Mouse (Mus musculus): ENCODE results near the gene Clic4. TPM values are rescaled to one million over a fixed set of nuclear protein-coding genes. Genes with fewer than 3 reads are reported as not detected.

Clic4 gene
- total RNA-seq, 4 experiments from 2014 or later = 37.4 to 43.1 (median 38.4) TPM

GRCm38 (mm10) chr4:135235546-135235945 is 37.1 kb downstream of the Clic4 start:
- DNase-seq (ENCODE audit: low spot score in 2 of 2) = no peak

- no peak for DNase-seq (ENCODE audit: low spot score in 2 of 2)
These were observed 40.1 kb downstream of the Clic4 start for GRCm38 (mm10) chr4:135232563-135232962.

- DNase-seq (ENCODE audit: low spot score in 2 of 2) = no peak
These were observed 41.1 kb downstream of the Clic4 start for GRCm38 (mm10) chr4:135231543-135231942.

GRCm38 (mm10) chr4:135231136-135231535 is 41.5 kb downstream of the Clic4 start:
- no peak for DNase-seq (ENCODE audit: low spot score in 2 of 2)

GRCm38 (mm10) chr4:135230661-135231060 is 42.0 kb downstream of the Clic4 start:
- peak in 1 of 2 experiments; percentile 11 for DNase-seq (ENCODE audit: low spot score in 2 of 2)

- DNase-seq (ENCODE audit: low spot score in 2 of 2) = no peak
These were observed 42.7 kb downstream of the Clic4 start for GRCm38 (mm10) chr4:135229871-135230270.

- no peak for DNase-seq (ENCODE audit: low spot score in 2 of 2)
These were observed 44.5 kb downstream of the Clic4 start for GRCm38 (mm10) chr4:135228136-135228535.

GRCm38 (mm10) chr4:135226008-135226667 is 46.5 kb downstream of the Clic4 start:
- DNase-seq (ENCODE audit: low spot score in 2 of 2) = no peak

GRCm38 (mm10) chr4:135223808-135224207 is 48.8 kb downstream of the Clic4 start:
- DNase-seq (ENCODE audit: low spot score in 2 of 2) = no peak

GRCm38 (mm10) chr4:135221632-135222407 is 50.8 kb downstream of the Clic4 start:
- DNase-seq (ENCODE audit: low spot score in 2 of 2) = no peak

GRCm38 (mm10) chr4:135220641-135221040 is 52.0 kb downstream of the Clic4 start:
- DNase-seq (ENCODE audit: low spot score in 2 of 2) = no peak

- DNase-seq (ENCODE audit: low spot score in 2 of 2) = peak; percentile 28 to 76
These were observed 53.0 kb downstream of the Clic4 start for GRCm38 (mm10) chr4:135219652-135220051.

- no peak for DNase-seq (ENCODE audit: low spot score in 2 of 2)
These were observed 62.8 kb downstream of the Clic4 start for GRCm38 (mm10) chr4:135209846-135210245.

- peak; percentile 35 to 70 for DNase-seq (ENCODE audit: low spot score in 2 of 2)
These were observed 66.7 kb downstream of the Clic4 start for GRCm38 (mm10) chr4:135205711-135206600.

GRCm38 (mm10) chr4:135205254-135205653 is 67.4 kb downstream of the Clic4 start:
- DNase-seq (ENCODE audit: low spot score in 2 of 2) = no peak

GRCm38 (mm10) chr4:135204666-135205065 is 67.9 kb downstream of the Clic4 start:
- DNase-seq (ENCODE audit: low spot score in 2 of 2) = no peak

GRCm38 (mm10) chr4:135203806-135204560 is 68.6 kb downstream of the Clic4 start:
- no peak for DNase-seq (ENCODE audit: low spot score in 2 of 2)

GRCm38 (mm10) chr4:135203279-135203678 is 69.3 kb downstream of the Clic4 start:
- DNase-seq (ENCODE audit: low spot score in 2 of 2) = no peak

- DNase-seq (ENCODE audit: low spot score in 2 of 2) = no peak
These were observed 70.8 kb downstream of the Clic4 start for GRCm38 (mm10) chr4:135201771-135202170.

GRCm38 (mm10) chr4:135197857-135198256 is 74.8 kb downstream of the Clic4 start:
- no peak for DNase-seq (ENCODE audit: low spot score in 2 of 2)

GRCm38 (mm10) chr4:135192841-135193240 is 79.8 kb downstream of the Clic4 start:
- no peak for DNase-seq (ENCODE audit: low spot score in 2 of 2)
